Mouse (Mus musculus) midbrain, embryonic 10.5 days (tissue): ENCODE measurements around the gene 1700067P10Rik. TPM values are rescaled to one million over a fixed set of nuclear protein-coding genes. Genes with fewer than 3 reads are reported as not detected.

ENCODE experiments used
- DNase-seq: peaks from one replicate; pipeline ENCODE4 v3.0.0-alpha.2; 2017; ENCODE audit warnings: low spot score
- H3K27ac ChIP-seq: fragments of 300-500 bp; sonication (generic); replicated peaks from 2 replicates; pipeline ENCODE4 v1.5.1; 2016; ENCODE audit warnings: mild to moderate bottlenecking
- H3K27me3 ChIP-seq: fragments of 300-500 bp; sonication (generic); 2 replicates; pipeline ENCODE4 v1.6.1; 2016; ENCODE audit warnings: low read depth, mild to moderate bottlenecking; ENCODE audit not compliant: poor library complexity, severe bottlenecking
- H3K36me3 ChIP-seq: fragments of 300-500 bp; sonication (generic); 2 replicates; pipeline ENCODE4 v1.6.1; 2016; ENCODE audit warnings: mild to moderate bottlenecking, moderate library complexity
- H3K4me1 ChIP-seq: fragments of 300-500 bp; sonication (generic); 2 replicates; pipeline ENCODE4 v1.6.1; 2016
- H3K4me3 ChIP-seq: fragments of 300-500 bp; sonication (generic); 2 replicates; pipeline ENCODE4 v1.5.1; 2016; ENCODE audit warnings: mild to moderate bottlenecking, moderate library complexity
- H3K9me3 ChIP-seq: fragments of 300-500 bp; sonication (generic); replicated peaks from 2 replicates; pipeline ENCODE4 v1.6.1; 2016; ENCODE audit warnings: mild to moderate bottlenecking
- WGBS: fragments of 180-500 bp; shearing (Covaris S2); methylation state at CpG from one replicate; pipeline ENCODE4 v1.1.7; 2016; 5-methylcytosine and 5-hydroxymethylcytosine counted together
- polyA plus RNA-seq: library from polyadenylated mRNA; unstranded; fragments of >200 nt; fragmentation: Nextera tagmentation; extraction: Ambion mirVana; gene quantifications from 2 replicates; pipeline ENCODE4 v1.2.1, GENCODE M21; 2016

Gene 1700067P10Rik
- polyA plus RNA-seq, 1 experiment from 2014 or later: not detected

- 0 out of 2 replicates have a peak, but pooled peaks cover 3% of the 10 kb centered on the region for H3K9me3 ChIP-seq
- no peak overlapping the region for H3K4me3 ChIP-seq
- H3K27ac ChIP-seq: no peak overlapping the region
- DNase-seq: no peak
- H3K27me3 ChIP-seq: peaks cover 32% of the 10 kb centered on the region
- H3K36me3 ChIP-seq: no peaks in the 10 kb centered on the region
- 66% methylated on average over 10 of the region's 10 CpGs for WGBS
- peaks cover 26% of the 10 kb centered on the region for H3K4me1 ChIP-seq
Observed at GRCm38 (mm10) chr17:48067083-48067614, 22.0 kb upstream of the 1700067P10Rik start.

GRCm38 (mm10) chr17:48067729-48068128 is 21.4 kb upstream of the 1700067P10Rik start:
- Histone ChIP-seq H3K4me3 (no peak overlapping the region), H3K9me3 (0 out of 2 replicates have a peak, but pooled peaks cover 3% of the 10 kb centered on the region), H3K36me3 (no peaks in the 10 kb centered on the region), H3K27me3 (peaks cover 32% of the 10 kb centered on the region), H3K27ac (no peak overlapping the region), H3K4me1 (peaks cover 26% of the 10 kb centered on the region)
- 14% methylated on average over 5 of the region's 5 CpGs for WGBS
- no peak for DNase-seq

GRCm38 (mm10) chr17:48080626-48081025 is 8.5 kb upstream of the 1700067P10Rik start:
- Histone ChIP-seq H3K4me1 (0 out of 2 replicates have a peak, but pooled peaks cover 4% of the 10 kb centered on the region), H3K27me3 (no peaks in the 10 kb centered on the region), H3K27ac (no peak overlapping the region), H3K36me3 (no peaks in the 10 kb centered on the region), H3K9me3 (no peaks in the 10 kb centered on the region), H3K4me3 (no peak overlapping the region)
- no peak for DNase-seq
- WGBS: 59% methylated on average over 3 of the region's 3 CpGs

GRCm38 (mm10) chr17:48089446-48089845 is 327 bp downstream of the 1700067P10Rik start:
- no peak for DNase-seq
- H3K9me3 ChIP-seq: 0 out of 2 replicates have a peak, but pooled peaks cover 4% of the 10 kb centered on the region
- no peak overlapping the region for H3K4me3 ChIP-seq
- peaks cover 8% of the 10 kb centered on the region; the same call in 1 of the 2 replicates for H3K4me1 ChIP-seq
- no peak overlapping the region for H3K27ac ChIP-seq
- WGBS: 77% methylated on average over 2 of the region's 2 CpGs
- H3K27me3 ChIP-seq: peaks cover 16% of the 10 kb centered on the region
- no peaks in the 10 kb centered on the region for H3K36me3 ChIP-seq

GRCm38 (mm10) chr17:48090305-48090704 is 1.2 kb downstream of the 1700067P10Rik start:
- Histone ChIP-seq H3K36me3 (no peaks in the 10 kb centered on the region), H3K27me3 (peaks cover 25% of the 10 kb centered on the region), H3K4me3 (no peak overlapping the region), H3K4me1 (peaks cover 15% of the 10 kb centered on the region), H3K27ac (0 out of 2 replicates have a peak overlapping the region, but pooled peaks have one; percentile 28), H3K9me3 (0 out of 2 replicates have a peak, but pooled peaks cover 4% of the 10 kb centered on the region)
- 72% methylated on average over 12 of the region's 12 CpGs for WGBS
- no peak for DNase-seq

GRCm38 (mm10) chr17:48093286-48093817 is 4.2 kb downstream of the 1700067P10Rik start:
- Histone ChIP-seq H3K36me3 (no peaks in the 10 kb centered on the region), H3K4me1 (peaks cover 46% of the 10 kb centered on the region), H3K9me3 (0 out of 2 replicates have a peak, but pooled peaks cover 4% of the 10 kb centered on the region), H3K4me3 (no peak overlapping the region), H3K27ac (no peak overlapping the region), H3K27me3 (peaks cover 55% of the 10 kb centered on the region)
- 86% methylated on average over 5 of the region's 5 CpGs for WGBS
- DNase-seq: no peak

- WGBS: 8% methylated on average over 20 of the region's 20 CpGs
- Histone ChIP-seq H3K36me3 (no peaks in the 10 kb centered on the region), H3K4me1 (peaks cover 59% of the 10 kb centered on the region), H3K4me3 (peak overlapping the region; percentile 53; the same call in 1 of the 2 replicates), H3K27ac (0 out of 2 replicates have a peak overlapping the region, but pooled peaks have one; percentile 33), H3K27me3 (peaks cover 72% of the 10 kb centered on the region), H3K9me3 (0 out of 2 replicates have a peak, but pooled peaks cover 4% of the 10 kb centered on the region)
- peak; percentile 26 for DNase-seq
Observed at GRCm38 (mm10) chr17:48094820-48095680, 5.9 kb downstream of the 1700067P10Rik start.

GRCm38 (mm10) chr17:48095718-48096121 is 6.6 kb downstream of the 1700067P10Rik start:
- Histone ChIP-seq H3K4me1 (peaks cover 60% of the 10 kb centered on the region), H3K36me3 (no peaks in the 10 kb centered on the region), H3K27ac (peak overlapping the region; percentile 56), H3K4me3 (peak overlapping the region; percentile 53), H3K9me3 (0 out of 2 replicates have a peak, but pooled peaks cover 4% of the 10 kb centered on the region), H3K27me3 (peaks cover 77% of the 10 kb centered on the region)
- DNase-seq: peak; percentile 68
- under 1% methylated on average over 26 of the region's 26 CpGs for WGBS

- Histone ChIP-seq H3K27me3 (peaks cover 77% of the 10 kb centered on the region), H3K27ac (peak overlapping the region; percentile 49; the same call in 1 of the 2 replicates), H3K9me3 (0 out of 2 replicates have a peak, but pooled peaks cover 4% of the 10 kb centered on the region), H3K4me3 (peak overlapping the region; percentile 53), H3K4me1 (peaks cover 62% of the 10 kb centered on the region), H3K36me3 (no peaks in the 10 kb centered on the region)
- 3% methylated on average over 17 of the region's 17 CpGs for WGBS
- DNase-seq: no peak
Observed at GRCm38 (mm10) chr17:48096321-48096720, 7.2 kb downstream of the 1700067P10Rik start.

- peaks cover 77% of the 10 kb centered on the region for H3K27me3 ChIP-seq
- H3K27ac ChIP-seq: peak overlapping the region; percentile 70
- no peaks in the 10 kb centered on the region for H3K36me3 ChIP-seq
- peak overlapping the region; percentile 53 for H3K4me3 ChIP-seq
- peaks cover 62% of the 10 kb centered on the region for H3K4me1 ChIP-seq
- peak; percentile 79 for DNase-seq
- under 1% methylated on average over 40 of the region's 41 CpGs for WGBS
- 0 out of 2 replicates have a peak, but pooled peaks cover 4% of the 10 kb centered on the region for H3K9me3 ChIP-seq
Observed at GRCm38 (mm10) chr17:48097011-48097742, 8.1 kb downstream of the 1700067P10Rik start.

GRCm38 (mm10) chr17:48097743-48098527 is 8.8 kb downstream of the 1700067P10Rik start:
- Histone ChIP-seq H3K4me3 (peak overlapping the region; percentile 53), H3K27me3 (peaks cover 76% of the 10 kb centered on the region), H3K27ac (peak overlapping the region; percentile 70), H3K9me3 (0 out of 2 replicates have a peak, but pooled peaks cover 4% of the 10 kb centered on the region), H3K36me3 (no peaks in the 10 kb centered on the region), H3K4me1 (peaks cover 62% of the 10 kb centered on the region)
- under 1% methylated on average over 43 of the region's 43 CpGs for WGBS
- peak; percentile 79 for DNase-seq
